Mouse (Mus musculus): Measurements from ENCODE around the gene Dnaja3.

DNA sequence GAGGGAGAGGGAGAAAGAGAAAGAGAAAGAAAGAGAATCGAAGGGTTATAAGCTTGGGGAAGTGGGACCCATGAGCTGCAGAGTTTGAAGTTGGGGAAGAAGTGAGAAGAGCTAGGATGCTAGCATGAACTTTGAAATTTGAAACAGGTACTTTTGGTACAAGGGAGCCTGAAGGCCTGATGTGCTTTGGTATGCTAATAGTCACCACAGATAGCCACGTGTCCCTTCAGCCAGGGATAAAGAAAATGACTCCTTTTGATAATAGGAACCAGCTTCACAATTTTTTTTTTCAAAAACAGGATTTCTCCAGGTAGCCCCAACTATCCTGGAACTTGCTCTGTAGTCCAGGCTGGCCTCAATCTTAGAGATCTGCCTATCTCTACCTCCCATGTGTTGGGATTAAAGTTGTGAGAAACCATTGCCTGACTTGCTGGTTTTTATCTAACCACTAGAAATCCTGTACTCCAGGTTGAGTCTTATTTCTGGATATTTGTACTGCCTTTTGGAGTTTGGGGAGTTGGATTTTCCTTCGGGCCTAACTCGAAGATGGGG lies 42.9 kb downstream of the Dnaja3 start:
- no peak for TF ChIP-seq POLR2A (IDR thresholded peaks at IDR 0.05; ENCODE audit: control insufficient read depth, extremely low read depth, insufficient read depth, low read length, poor library complexity)
- no peak for TF ChIP-seq CTCF (IDR thresholded peaks at IDR 0.05; ENCODE audit: borderline replicate concordance, control insufficient read depth, extremely low read depth, insufficient read depth, low read length, poor library complexity)

Data from thymus, adult 2 months (tissue).